Mouse (Mus musculus): Measurements from ENCODE around the gene Tut1. TPM values are rescaled to one million over a fixed set of nuclear protein-coding genes. Genes with fewer than 3 reads are reported as not detected.

Tut1 gene
- polyA plus RNA-seq, 1 experiment from 2014 or later = 29.7 TPM

DNA sequence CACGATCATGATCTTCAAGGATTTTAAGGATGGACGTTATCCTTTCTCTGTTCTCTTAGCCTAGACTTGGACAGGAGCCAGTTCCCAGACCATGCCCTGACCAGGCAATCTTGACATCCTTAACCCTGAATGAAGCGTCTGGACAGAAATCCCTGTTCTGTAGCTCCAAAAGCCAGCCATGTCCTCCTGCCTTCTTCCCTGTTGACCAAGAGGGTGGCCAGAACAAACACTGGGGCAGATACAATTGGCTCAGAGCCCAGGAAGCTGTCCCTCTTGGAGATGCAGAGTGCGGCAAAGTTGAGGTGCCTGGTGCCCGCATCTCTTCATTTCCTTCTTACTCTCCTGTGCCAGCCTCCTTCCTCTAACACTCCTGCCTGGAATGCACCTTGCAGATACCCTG is 32.2 kb downstream of the Tut1 start:
- 38% methylated on average over 5 of the region's 5 CpGs for WGBS
- Histone ChIP-seq H3K4me1 (peaks cover 63% of the 10 kb centered on the region), H3K27ac (no peak overlapping the region), H3K9ac (no peak overlapping the region), H3K4me3 (no peak overlapping the region), H3K4me2 (no peak overlapping the region), H3K27me3 (no peaks in the 10 kb centered on the region), H3K36me3 (no peaks in the 10 kb centered on the region; the same call in 1 of the 2 replicates), H3K9me3 (no peaks in the 10 kb centered on the region)
- ATAC-seq (ENCODE audit: borderline replicate concordance, extremely low read depth, low FRiP score, low TSS enrichment) = no peak

DNA sequence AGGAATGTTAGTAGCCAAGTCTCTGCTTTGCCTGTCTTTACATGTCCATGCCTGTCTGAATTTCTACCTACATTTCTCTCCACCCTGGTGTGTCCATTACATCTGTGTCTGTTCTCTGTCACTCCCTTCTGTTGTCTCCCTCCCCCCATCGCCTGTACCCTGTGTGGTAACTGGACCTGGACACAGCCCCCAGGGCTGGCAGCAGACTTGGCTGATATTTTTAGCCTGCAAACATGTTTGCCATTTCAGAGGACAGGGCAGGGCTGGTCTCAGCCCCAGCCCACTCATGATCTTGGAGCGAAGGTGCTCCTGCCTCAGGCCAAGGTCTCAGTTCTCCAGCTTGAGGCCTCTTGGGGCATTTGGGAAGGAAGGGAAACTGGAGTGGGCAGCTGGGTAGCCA is 34.2 kb downstream of the Tut1 start:
- WGBS = 63% methylated on average over 2 of the region's 2 CpGs
- Histone ChIP-seq H3K36me3 (no peaks in the 10 kb centered on the region), H3K4me3 (no peak overlapping the region), H3K4me2 (no peak overlapping the region), H3K27ac (no peak overlapping the region; the same call in 1 of the 2 replicates), H3K9ac (no peak overlapping the region), H3K27me3 (no peaks in the 10 kb centered on the region), H3K4me1 (peaks cover 68% of the 10 kb centered on the region), H3K9me3 (no peaks in the 10 kb centered on the region)
- ATAC-seq (ENCODE audit: borderline replicate concordance, extremely low read depth, low FRiP score, low TSS enrichment) = no peak

DNA sequence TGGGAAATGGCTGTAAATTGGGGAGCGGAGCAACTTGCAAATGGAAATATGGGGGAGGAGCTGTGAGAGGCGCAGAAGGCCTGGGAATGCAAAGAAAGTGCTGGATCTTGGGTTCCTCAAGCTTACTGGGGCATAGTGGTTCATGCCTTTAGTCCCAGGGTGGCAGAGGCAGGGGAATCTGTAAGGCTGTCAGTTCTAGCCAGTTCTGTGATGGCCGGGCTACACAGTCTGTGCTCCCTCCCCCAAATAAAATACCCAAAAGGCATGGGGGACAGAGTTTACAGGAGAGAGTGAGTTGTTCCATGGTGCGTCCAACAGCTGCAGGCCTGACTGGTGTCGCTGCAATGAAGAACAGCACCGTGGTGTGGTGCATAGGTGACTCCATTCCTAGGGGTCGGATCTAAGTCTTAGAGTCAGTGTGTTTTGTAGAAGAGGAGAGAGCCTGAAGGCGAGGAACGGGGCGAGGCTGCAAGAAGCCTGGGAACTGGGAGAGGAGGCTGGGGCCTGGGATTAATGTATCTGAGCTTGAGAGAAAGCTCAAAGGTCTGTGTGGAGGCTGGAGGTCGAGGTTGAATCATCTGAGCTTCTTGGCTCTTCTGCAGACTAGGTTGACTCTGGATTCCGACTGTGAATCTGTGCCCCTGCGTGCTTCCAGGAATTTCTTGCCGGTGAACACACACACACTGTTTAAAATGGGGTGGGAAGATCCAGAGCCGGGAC is 34.9 kb downstream of the Tut1 start:
- peaks cover 68% of the 10 kb centered on the region for H3K4me1 ChIP-seq
- 24% methylated on average over 15 of the region's 15 CpGs for WGBS

DNA sequence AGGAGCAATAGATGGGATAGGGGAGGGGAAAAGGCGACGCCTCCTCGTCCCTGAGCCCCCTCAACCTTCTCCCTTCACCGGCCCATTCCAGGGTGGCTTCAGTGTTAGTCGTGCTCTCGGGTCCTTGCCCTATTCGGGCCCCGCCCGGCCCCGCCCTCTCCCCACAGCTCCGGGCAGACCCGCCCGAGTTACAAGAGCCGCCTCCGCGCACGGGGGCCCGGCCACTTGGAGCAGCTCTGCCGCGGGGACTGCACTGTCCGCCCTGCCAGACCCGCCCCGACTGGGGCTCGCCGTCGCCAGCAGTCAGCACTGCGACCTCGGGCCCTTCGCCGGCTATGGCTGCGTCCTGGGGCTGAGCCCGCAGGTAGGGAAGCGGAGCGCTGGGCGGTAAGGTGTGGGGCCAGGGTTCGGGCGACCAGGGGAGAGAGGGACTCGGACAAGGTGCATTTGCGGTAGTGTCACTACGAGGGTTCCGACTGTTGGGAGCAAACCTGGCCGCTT is 35.5 kb downstream of the Tut1 start, which contains the start of gene Ahnak:
Ahnak (plus strand) TSS at position 219 of the 501 bp plus-strand sequence.
- Histone ChIP-seq H3K27me3 (no peaks in the 10 kb centered on the region), H3K9ac (peak within 1 kb of the TSS; percentile 71), H3K27ac (peak within 1 kb of the TSS; percentile 94), H3K9me3 (no peaks in the 10 kb centered on the region), H3K4me1 (peaks cover 62% of the 10 kb centered on the region), H3K4me3 (peak within 1 kb of the TSS; percentile 60), H3K4me2 (peak within 1 kb of the TSS; percentile 70), H3K36me3 (no peaks in the 10 kb centered on the region)
- ATAC-seq (ENCODE audit: borderline replicate concordance, extremely low read depth, low FRiP score, low TSS enrichment) = peak; percentile 69; the same call in 1 of the 2 replicates
- under 1% methylated on average over 40 of the region's 42 CpGs for WGBS

More for the DNA sequence above, 34.9 kb downstream of the Tut1 start:
- no peaks in the 10 kb centered on the region for H3K36me3 ChIP-seq
- peak overlapping the region; percentile 70 for H3K4me2 ChIP-seq
- peak overlapping the region; percentile 94 for H3K27ac ChIP-seq
- no peaks in the 10 kb centered on the region for H3K27me3 ChIP-seq
- peak overlapping the region; percentile 71 for H3K9ac ChIP-seq
- ATAC-seq (ENCODE audit: borderline replicate concordance, extremely low read depth, low FRiP score, low TSS enrichment) = no peak
- H3K4me3 ChIP-seq = peak overlapping the region; percentile 60
- no peaks in the 10 kb centered on the region for H3K9me3 ChIP-seq

DNA sequence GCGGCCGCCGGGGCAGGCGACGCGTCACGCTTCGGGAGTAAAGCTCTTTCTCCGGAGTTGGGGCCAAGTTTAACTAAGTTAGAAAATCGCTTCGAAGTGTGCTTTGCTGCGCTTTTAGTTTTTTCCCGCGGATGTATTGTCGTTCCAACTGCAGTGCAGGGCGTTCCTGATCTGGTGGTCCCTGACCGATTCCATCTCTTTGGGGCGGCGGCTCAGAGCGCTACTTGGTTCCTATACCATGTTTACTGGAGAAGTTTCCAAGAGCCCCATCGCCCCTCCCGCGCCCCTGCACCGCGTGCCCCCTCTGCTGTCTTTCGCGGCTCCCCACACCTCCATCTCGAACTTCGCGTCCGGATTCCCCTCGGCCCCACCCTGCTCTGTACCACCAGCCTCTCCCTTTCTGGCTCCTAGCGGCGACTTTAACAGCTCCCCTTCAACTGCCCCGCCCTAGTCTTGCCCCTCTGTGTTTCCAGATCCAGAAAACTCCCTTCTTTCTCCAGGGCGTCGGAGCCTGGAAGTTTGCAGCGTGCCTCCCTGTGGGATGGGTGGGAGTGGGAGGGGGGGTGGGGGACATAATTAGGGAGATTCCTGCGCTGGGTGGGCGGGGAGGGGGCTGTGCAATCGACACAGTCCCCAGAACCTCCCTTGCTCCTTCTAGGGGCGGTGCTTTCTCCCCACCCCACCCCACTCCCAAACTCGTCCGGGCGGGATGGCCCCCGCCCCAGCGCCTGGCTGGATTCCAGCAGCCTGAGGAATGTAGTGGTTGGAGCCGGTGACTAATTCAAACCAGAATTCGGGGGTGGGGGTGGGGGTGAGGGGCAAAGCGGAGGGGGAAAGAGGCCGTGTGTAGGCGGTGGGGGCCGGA is 36.2 kb downstream of the Tut1 start:
- Histone ChIP-seq H3K4me2 (peak overlapping the region; percentile 70), H3K27me3 (no peaks in the 10 kb centered on the region), H3K9me3 (no peaks in the 10 kb centered on the region), H3K4me3 (peak overlapping the region; percentile 60), H3K9ac (peak overlapping the region; percentile 71), H3K27ac (peak overlapping the region; percentile 94), H3K36me3 (no peaks in the 10 kb centered on the region), H3K4me1 (peaks cover 56% of the 10 kb centered on the region)
- ATAC-seq (ENCODE audit: borderline replicate concordance, extremely low read depth, low FRiP score, low TSS enrichment) = peak; percentile 81
- under 1% methylated on average over 51 of the region's 53 CpGs for WGBS

DNA sequence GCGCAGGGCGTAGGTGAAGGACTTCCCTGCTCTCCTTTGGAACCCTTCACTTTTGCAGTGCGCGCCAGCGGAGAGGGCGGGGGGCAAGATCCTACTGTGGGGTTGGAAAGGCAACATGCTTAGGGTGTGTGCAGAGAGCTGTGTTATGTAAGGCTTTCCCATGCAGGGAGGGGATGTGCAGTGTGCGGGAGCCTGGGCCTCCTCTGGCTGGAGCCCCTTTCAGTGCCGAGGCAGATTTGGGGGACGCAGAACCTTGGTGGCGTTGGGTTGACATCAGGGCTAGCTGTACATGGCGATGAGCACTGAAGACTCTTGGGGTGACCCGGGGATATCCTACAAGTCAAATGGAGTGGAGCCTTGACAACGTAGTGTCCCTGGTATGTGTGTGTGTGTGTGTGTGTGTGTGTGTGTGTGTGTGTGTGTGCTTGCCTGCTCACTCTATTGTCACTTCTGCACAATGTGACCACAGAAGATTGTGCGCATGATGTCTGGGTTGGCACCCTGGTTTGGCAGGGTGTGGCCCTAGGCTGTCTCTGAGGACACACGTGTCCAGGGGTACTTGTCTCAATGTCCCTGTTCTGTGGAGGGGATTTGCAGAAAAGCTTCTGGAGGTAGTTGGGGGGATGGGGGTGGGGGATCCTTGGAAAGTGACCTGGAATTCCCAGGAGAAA is 36.9 kb downstream of the Tut1 start:
- peak; percentile 60 for ATAC-seq (ENCODE audit: borderline replicate concordance, extremely low read depth, low FRiP score, low TSS enrichment)
- Histone ChIP-seq H3K27me3 (no peaks in the 10 kb centered on the region), H3K27ac (peak overlapping the region; percentile 94), H3K9me3 (no peaks in the 10 kb centered on the region), H3K9ac (peak overlapping the region; percentile 71), H3K36me3 (no peaks in the 10 kb centered on the region), H3K4me2 (peak overlapping the region; percentile 70), H3K4me3 (peak overlapping the region; percentile 60), H3K4me1 (peaks cover 52% of the 10 kb centered on the region)
- 13% methylated on average over 14 of the region's 15 CpGs for WGBS

DNA sequence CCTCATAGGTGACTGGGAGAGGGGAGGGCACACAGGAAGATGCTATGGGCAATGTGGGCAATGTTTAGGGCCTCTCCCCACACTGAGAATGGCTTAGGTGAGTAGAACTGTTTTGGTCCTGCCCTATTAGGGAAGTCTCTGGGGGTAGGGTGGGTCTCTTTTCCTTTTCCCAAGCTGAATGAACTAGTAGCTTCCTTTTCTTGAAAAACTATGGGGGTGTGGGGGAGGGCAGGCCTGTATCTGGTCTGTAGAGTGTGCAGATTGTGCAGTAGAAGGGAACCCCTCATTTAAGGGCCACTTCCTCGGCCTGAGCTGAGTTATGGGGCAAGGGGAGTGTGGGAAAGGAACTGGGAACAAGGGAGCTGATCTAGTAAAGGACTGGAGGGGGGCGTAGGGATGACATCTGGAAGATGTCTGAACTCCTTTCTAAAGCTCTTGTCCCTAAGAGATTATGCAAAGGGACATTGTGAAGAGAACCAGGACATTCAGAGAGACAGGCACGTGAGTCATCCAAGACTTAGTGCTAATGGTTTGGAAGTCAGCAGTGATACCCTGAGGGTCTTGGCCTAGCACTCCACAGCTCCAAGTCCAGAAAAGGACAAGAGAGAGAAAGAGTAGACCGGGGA is 37.7 kb downstream of the Tut1 start:
- H3K27ac ChIP-seq = peak overlapping the region; percentile 94
- WGBS = 61% methylated on average over 4 of the region's 4 CpGs
- peak overlapping the region; percentile 70 for H3K4me2 ChIP-seq
- H3K9me3 ChIP-seq = no peaks in the 10 kb centered on the region
- no peaks in the 10 kb centered on the region for H3K36me3 ChIP-seq
- peak overlapping the region; percentile 60 for H3K4me3 ChIP-seq
- 0 out of 2 replicates have a peak overlapping the region, but pooled peaks have one; percentile 20 for H3K9ac ChIP-seq
- no peaks in the 10 kb centered on the region for H3K27me3 ChIP-seq
- H3K4me1 ChIP-seq = peaks cover 46% of the 10 kb centered on the region
- ATAC-seq (ENCODE audit: borderline replicate concordance, extremely low read depth, low FRiP score, low TSS enrichment) = no peak

DNA sequence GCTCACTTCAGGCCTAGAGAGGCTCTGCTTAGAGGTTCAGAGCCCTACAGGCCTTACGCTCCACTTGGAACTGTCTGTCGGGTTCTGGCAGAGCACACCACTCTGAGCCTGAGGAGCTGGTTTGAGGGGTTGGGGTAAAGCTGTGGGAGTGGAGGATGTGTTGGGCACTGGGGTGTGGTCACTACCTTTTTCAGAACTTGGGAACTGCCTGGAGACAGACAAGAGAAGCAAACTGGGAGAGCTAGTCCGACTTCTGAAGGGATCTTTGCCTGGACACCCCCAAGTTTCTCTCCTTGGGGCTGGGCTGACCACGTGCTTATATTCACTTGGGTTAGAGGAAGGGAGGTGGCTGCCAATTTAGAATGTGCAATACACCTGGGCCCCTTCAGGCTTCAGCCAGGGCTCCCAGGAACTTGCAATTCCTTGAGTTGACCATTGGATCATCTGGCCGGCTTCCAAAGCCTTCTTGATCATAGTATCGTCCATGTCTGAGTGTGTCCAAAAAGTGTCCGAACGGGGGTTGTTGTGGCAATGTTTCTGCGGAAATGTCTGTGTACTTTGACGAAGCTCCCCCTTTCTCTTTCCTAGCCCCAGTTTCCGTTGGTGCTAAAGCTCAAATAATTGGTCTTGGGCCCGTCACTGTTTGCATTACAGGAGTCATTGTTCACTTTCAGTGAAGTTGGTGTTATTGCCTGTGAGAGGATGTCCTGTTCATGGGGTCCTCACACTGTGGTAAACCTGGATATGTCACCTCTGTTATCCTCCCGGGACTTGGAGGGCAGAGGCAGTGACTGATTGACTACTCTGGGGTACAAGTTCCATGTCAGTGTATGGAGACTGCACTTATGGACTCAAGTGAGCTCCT is 38.5 kb downstream of the Tut1 start:
- WGBS = 58% methylated on average over 13 of the region's 13 CpGs
- H3K4me1 ChIP-seq = peaks cover 53% of the 10 kb centered on the region

DNA sequence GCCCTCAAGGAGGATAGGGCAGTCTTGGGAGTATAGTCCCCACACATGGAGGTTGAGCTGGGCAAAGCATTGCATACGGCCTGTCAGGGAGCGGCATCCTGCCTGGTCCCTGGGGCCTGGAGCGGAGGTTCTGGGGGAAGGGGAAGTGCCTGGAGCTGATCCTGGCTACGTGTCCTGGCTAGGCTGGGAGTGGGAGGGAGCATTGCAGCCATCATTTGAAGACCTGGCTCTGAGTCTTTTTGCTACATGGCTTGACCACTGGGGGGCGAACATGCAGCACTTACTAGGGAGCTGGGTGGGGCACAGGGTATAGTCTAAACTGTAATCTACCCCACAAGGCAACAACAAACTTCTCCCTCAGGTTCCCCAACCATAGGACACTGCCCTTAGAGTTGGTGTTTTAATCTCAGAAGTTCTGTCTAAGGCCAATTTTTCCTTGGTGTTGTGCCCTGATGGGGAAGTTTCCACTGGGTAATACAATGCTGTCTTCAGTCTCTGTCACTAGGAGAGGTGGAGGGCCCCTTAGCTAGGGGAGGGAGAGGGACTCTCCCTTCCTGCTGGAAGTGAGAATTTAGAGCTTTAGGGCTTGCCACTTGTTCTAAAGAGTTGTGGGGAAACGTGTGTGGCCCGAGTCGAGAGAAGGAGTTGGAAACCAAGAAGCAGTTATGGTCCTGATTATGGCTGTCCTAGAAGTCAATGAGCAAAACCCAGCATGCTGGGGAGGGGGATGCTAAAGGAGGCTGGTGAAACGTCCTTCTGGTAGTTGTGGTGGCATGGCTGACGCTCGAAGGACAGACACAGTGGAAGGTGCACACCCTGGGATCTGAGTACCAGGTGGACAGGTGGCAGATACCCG is 39.4 kb downstream of the Tut1 start:
- peak; percentile 13 for ATAC-seq (ENCODE audit: borderline replicate concordance, extremely low read depth, low FRiP score, low TSS enrichment)
- Histone ChIP-seq H3K4me1 (peaks cover 59% of the 10 kb centered on the region), H3K27ac (peak overlapping the region; percentile 94), H3K27me3 (no peaks in the 10 kb centered on the region), H3K9ac (peak overlapping the region; percentile 15), H3K4me3 (peak overlapping the region; percentile 60; the same call in 1 of the 2 replicates), H3K36me3 (no peaks in the 10 kb centered on the region), H3K9me3 (no peaks in the 10 kb centered on the region), H3K4me2 (peak overlapping the region; percentile 70)
- WGBS = 30% methylated on average over 12 of the region's 12 CpGs

More for the DNA sequence above, 38.5 kb downstream of the Tut1 start:
- H3K36me3 ChIP-seq = no peaks in the 10 kb centered on the region
- no peaks in the 10 kb centered on the region for H3K27me3 ChIP-seq
- H3K9ac ChIP-seq = peak overlapping the region; percentile 20
- H3K4me2 ChIP-seq = peak overlapping the region; percentile 70
- H3K9me3 ChIP-seq = no peaks in the 10 kb centered on the region
- H3K4me3 ChIP-seq = peak overlapping the region; percentile 60
- peak overlapping the region; percentile 94 for H3K27ac ChIP-seq
- ATAC-seq (ENCODE audit: borderline replicate concordance, extremely low read depth, low FRiP score, low TSS enrichment) = no peak

DNA sequence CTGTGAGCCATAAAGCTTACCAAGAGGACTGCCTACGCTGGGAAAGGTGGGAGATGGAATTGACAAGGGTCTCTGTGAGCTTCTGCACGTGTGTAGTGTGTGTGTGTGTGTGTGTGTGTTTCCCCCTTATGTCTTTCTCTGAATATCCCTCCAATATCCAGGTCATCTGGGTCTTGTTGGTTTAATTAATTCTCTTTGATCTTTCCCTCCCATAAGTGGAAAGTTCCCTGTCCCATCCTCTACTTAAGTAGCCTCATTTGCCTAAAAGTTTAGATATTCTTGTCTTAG is 39.9 kb downstream of the Tut1 start:
- 53% methylated on average over 2 of the region's 2 CpGs for WGBS
- Histone ChIP-seq H3K9ac (no peak overlapping the region), H3K27me3 (no peaks in the 10 kb centered on the region), H3K4me1 (peaks cover 59% of the 10 kb centered on the region), H3K27ac (no peak overlapping the region), H3K9me3 (no peaks in the 10 kb centered on the region), H3K4me3 (no peak overlapping the region), H3K36me3 (no peaks in the 10 kb centered on the region), H3K4me2 (no peak overlapping the region)
- ATAC-seq (ENCODE audit: borderline replicate concordance, extremely low read depth, low FRiP score, low TSS enrichment) = no peak
